22 mouse cellular contexts compared by ENCODE assay signal in the genomic region with DNA sequence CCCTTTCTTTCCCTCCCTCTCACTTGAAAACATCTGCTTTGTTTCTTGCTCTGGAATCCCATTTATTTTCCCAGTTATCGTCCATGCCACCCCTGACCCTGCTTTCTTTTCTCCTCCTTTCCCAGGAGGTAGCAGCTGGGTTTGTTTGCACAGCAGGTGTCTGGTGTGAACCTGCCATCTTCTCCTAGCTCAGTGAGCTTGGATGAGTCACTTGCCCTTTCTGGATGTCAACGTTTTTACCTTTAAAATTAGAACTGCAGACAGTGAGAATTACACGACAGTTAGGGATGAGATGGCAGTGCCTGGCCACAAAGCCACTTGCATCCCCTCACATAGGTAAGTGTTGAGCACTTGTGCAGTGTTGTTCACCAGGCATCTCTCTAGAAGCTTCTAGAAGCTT.
"Had no signal": no experiment of that assay in that cellular context is flagged by ENCODE, and none has a peak within 500 bp of the region (broad histone marks: within the 10 kb centered on the region; RNA-seq: fewer than 3 reads in every experiment).

No protein-coding gene starts in this region.

- DNase-seq: liver, embryonic 13.5 days; liver, postnatal 0 days; lung, adult 2 months; lung, postnatal 14 days; lung, postnatal 36 days; midbrain, embryonic 14.5 days; retina, postnatal 1 day; right cerebral cortex, postnatal 14 days; right cerebral cortex, postnatal 4 days; spleen, adult 18-20 months; thymus, adult 2 months; thymus, postnatal 25 days; thymus, postnatal 4 days had no signal

- H3K4me3 ChIP-seq: liver, embryonic 13.5 days; liver, embryonic 15.5 days; lung, embryonic 15.5 days; megakaryocyte, embryonic 14.5 days; midbrain, embryonic 10.5 days; midbrain, embryonic 12.5 days; myocyte; neural tube, embryonic 13.5 days; neural tube, embryonic 15.5 days had no signal

- H3K27ac ChIP-seq: liver, embryonic 13.5 days; liver, embryonic 15.5 days; lung, embryonic 15.5 days; macrophage; midbrain, embryonic 10.5 days; midbrain, embryonic 12.5 days; neural tube, embryonic 13.5 days; neural tube, embryonic 15.5 days had no signal
